Mouse (Mus musculus) urinary bladder, adult 18-20 months (tissue): ENCODE results near the gene Pank1.

Experiments used
- DNase-seq, 2 experiments: peaks; one replicate each; pipeline ENCODE4 v3.0.0; 2022; ENCODE audit warnings: low spot score in 2 of 2, mixed read lengths in 2 of 2

The Pank1 gene

DNA sequence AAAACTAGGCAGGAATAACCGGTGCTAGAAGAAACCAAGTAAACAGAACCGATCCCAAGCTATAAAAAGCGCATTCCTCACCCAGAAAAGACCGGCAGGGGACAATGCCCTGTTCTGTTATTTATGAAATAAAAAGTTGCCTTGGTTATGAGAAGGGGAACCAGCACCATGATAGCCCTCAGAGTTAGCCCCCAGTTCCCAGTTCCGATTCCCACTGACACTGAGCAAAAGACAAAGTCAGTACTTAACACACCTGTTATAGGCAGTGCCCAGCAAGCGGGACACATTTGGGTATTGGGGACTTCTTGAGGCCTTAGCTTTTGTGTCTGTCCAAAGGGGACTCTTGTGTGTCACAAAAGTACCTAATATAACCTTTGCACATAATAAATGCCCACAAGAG lies 369 bp upstream of the Pank1 start:
- no peak for DNase-seq

DNA sequence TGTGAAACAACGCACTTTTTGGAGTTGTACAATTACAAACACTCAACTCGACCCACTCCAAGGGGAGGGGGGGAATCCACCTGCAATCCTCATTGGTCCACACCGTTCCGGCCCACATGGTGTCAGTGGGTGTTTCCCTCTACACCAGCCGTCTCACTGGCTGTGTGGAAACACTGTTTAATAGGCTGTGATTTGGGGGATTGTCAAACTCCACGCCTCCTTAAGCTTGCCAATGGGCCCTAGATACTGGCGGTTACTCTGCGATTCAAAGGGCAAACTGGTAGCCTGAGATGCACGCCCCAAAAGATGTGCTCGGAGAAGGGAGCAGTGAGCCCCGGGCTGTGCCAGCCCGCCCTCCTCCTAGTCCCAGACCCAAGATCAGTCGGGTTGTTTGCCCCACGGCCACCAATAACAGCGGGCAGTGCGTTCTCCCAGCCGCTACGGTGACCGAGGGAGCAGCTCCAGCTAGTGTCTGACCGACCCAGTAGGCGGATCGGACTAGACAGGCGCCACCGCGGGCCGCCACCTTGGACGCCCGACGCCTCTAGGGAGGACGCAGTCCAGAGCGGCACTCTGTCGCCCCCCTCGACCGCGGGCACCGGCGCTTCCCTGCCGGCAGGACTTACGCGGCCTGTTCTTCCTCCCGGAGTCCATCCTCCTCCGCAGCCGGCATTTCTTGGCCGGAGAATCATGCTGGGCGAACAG lies 1.2 kb downstream of the Pank1 start:
- peak; percentile 83 to 85 for DNase-seq

DNA sequence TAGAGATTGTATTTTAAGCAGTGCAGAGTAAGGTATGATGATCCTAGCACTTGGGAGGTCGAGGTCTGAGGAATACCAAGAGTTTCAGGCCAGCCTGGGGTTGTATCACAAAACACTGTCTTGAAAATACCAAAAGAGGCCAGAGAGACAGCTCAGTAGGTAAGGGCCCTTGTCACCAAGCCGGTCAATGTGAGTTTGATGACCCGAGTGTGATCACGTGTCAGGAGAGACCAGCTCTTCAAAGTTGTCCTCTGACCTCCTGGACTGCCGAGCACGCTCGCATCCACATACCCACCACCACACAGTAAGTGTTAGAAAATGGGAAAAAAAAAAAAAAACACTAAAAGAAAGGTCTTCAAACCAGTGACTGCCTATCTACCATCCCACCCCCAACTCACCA lies 2.6 kb downstream of the Pank1 start:
- no peak for DNase-seq

- no peak for DNase-seq
Observed at GRCm38 (mm10) chr19:34869375-34869774, 9.9 kb downstream of the Pank1 start.

DNA sequence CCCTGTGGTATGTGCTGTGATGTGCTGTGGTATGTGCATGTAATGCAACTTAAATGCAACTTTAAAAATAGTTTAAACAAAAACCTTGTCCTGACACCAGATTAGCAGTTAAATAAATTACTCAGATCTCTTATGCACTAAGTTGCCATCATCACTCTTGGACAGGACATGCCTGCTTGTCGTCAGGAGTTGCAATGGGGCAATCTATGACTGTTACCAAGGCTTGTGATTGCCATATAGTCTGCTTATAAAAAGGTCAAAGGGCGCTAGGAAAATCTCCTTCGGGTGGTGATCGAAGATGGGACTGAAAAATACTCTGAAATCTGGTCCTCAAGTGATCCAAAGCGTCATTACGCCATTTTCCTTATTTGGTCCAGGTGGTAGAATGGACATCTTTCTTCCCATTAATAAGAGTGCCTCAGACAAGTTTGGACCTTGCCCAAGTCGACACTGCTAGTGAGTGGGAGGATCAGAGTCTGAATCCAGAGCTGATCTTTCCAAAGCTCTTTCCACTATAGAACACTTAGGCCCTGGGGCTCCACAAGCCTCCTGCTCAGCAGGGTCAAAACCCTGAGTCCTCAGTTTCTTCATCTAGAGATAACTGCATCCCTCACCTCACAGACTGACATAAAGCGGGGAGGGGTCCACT lies 11.0 kb downstream of the Pank1 start:
- no peak for DNase-seq

- no peak for DNase-seq
Observed at GRCm38 (mm10) chr19:34863737-34864136, 15.5 kb downstream of the Pank1 start.

DNA sequence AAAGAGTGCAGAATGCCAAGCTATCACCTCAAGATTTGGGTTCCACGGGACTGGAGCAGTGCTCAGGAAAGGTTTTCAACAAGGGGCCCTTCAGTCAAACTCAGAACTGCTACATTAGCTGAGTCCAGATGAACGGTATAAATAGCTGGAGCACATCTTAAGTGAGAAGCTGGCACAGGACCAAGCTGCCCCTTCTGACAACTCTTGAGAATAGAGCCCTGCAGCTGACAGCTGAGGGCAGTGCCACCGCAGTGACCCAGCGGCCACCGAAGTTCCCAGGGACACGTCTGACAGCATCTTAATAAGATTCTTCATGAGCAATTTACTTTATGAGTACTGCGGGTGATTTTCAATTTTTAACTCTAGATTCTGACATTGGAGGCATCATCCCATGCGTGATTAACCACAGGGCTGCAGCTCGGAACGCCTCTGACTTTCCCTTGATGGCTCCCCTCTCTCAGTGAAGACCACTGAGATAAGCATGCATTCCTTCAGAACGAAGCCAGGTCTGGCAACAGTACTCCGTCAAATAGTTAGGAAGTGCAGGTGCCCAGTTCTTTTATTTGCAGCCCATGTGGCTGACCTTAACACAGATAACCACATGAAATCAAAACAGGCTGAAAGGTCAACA lies 23.1 kb downstream of the Pank1 start:
- DNase-seq = no peak

DNA sequence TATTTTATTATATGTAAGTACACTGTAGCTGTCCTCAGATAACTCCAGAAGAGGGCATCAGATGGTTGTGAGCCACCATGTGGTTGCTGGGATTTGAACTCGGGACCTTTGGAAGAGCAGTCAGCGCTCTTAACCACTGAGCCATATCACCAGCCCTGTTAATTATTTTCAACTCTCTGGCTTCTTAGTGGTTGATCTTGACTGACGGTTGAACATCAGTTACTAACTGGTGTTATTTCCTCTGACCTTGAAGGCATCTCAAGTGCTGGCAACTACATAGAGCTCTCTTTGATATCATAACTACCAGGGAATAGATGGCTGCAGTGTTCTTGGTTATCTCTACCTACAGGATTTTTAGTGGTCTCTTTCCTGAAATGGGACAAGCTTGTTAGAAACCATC lies 28.1 kb downstream of the Pank1 start:
- DNase-seq = no peak

DNA sequence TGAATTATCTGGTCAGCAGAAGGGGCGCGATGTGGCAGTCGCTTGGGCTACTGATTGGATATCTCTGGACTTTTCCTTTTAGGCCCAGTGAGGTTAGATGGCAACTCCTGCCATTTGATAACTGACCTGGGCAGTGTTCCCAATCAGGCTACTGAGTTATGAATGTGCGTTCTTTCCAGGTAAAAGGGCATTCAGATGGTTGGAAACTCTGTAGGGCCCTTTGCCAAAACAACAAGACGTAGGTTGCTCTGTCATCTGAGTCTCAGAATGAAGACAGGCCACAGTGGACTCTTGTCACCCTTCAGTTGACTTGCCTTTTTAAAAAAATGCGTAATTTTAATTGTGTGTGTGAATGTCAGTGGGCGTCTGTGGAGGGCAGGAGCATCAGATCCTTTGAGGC lies 29.8 kb downstream of the Pank1 start:
- no peak for DNase-seq

- DNase-seq = no peak
Observed at GRCm38 (mm10) chr19:34848164-34848563, 31.1 kb downstream of the Pank1 start.

DNA sequence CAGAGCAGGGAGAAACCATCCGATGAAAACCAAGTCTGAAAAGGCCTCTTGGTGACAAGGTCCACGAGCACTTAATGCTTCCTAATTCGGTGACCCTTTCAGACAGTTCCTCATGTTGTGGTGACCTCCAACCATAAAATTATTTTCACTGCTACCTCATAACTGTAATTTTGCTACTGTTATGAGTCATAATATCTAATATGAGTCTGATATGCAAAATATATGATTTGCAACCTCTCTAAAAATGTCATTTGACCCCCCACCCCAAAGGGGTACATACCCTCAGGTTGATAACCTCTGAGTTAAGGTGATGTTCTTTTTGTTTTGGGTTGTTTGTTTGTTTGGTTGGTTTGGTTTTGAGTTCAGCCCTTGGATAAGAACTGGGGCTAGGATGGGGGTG lies 32.2 kb downstream of the Pank1 start:
- DNase-seq = no peak

- no peak for DNase-seq
Observed at GRCm38 (mm10) chr19:34846508-34847038, 32.7 kb downstream of the Pank1 start.

GRCm38 (mm10) chr19:34846005-34846404 lies 33.2 kb downstream of the Pank1 start:
- DNase-seq = no peak

DNA sequence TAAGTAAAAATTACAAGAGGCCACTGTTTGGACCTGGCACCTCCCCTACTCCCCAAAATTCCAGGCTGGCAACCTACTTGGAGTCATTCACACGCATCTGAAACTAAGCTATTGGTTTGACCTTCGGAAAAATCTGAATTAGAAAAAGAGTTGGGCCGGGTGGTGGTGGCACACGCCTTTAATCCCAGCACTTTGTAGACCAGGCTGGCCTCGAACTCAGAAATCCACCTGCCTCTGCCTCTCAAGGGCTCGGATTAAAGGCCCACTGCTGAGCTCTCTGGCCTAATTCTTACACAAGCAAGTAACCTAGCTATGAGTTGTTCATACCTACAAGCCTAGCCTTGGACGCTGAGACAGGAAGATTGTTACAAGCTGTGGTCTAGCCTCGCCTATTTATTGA lies 33.9 kb downstream of the Pank1 start:
- no peak for DNase-seq

- no peak for DNase-seq
Observed at GRCm38 (mm10) chr19:34844760-34845159, 34.5 kb downstream of the Pank1 start.

DNA sequence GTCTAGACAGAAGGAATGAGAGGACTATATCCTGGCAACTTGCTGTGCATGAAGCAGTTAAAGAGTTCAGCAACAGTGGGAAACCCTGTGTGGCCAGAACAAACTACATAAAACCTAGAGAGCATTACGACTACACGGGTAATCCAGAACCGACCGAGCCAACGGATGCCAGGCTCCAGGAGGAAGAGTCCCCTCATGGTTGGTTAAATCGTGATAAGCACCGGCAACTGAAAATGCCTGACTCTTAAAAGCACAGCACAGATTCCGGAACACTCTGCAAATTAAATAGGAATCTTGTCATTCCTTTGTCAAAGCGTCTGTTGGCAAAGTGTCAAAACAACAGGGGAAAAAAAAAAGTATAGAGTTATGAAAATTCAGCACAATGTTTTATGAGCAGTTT lies 35.2 kb downstream of the Pank1 start:
- no peak for DNase-seq

- no peak for DNase-seq
Observed at GRCm38 (mm10) chr19:34841719-34842506, 37.3 kb downstream of the Pank1 start.

GRCm38 (mm10) chr19:34838624-34839023 lies 40.6 kb downstream of the Pank1 start:
- no peak for DNase-seq

DNA sequence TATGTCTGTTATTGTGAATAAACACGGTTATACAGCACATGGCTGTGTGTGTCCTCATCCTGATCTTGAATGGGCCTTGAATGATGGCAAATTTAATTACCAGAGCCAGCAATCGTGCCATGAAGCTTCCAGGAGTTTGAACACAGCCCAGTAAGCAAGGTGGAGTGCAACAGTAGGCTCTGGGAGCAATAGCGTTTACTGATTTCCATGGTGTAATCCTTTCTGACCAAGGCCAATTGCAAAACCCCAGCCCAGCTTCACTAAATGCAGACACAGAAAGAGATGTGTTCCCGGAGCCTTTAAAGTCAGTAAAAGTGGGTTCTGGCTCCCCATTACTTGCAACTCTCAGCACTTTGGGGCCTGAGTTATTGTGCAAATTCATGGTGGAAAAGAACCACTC lies 47.6 kb downstream of the Pank1 start:
- DNase-seq = no peak

DNA sequence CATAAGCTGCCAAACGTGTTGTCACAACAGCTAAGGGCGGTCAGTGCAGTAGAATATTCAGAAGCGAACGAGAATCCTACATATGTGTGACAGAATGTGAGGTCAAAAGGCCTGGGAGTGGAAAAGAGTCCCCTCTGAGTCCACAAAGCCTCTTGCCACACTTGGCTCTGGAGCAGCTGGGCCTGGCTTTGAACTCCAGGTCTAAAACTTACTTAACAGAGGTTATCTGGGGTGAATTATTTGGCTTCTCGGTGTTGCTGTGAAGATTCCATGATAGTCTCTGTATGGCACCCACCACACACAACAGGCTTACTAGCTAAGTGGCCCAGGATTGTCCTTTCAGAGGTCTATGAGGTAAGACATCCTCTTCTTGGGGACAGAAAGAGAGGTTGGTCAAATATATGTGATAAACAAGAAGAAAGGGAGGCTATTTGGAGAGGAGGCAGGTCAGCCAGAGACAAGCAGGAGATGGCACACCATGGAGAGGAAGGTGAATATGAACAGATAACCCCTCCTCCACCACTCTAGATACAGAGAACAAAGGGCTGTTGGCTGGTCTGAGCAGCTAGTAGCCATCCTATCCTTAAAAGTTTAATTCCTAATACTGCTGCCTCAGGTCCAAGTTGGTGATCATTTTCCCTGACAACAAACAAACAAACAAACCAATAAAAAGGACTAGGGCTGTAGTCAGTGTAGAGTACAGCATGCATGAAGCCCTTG lies 51.2 kb downstream of the Pank1 start:
- DNase-seq = no peak

GRCm38 (mm10) chr19:34827444-34827843 lies 51.8 kb downstream of the Pank1 start:
- DNase-seq = no peak
